Mouse (Mus musculus) layer of hippocampus, postnatal 10 days (tissue): ENCODE data around the gene Faf2. TPM values are rescaled to one million over a fixed set of nuclear protein-coding genes. Genes with fewer than 3 reads are reported as not detected.
"Not testable (repeated sequence)": the region's sequence is repeated elsewhere in the genome, so short reads cannot be mapped to it uniquely, and the experiment has no call there.

Experiments
- DNase-seq, 2 experiments: peaks; one replicate each; pipeline ENCODE4 v3.0.0; 2021; ENCODE audit warnings: low spot score in 2 of 2
- total RNA-seq, 2 experiments: library from RNA; stranded (reverse); gene quantifications; 2 replicates each; pipeline ENCODE4 v1.2.3; 2021

The Faf2 gene
- total RNA-seq, 2 experiments from 2014 or later = 48.3 to 52.7 TPM

DNA sequence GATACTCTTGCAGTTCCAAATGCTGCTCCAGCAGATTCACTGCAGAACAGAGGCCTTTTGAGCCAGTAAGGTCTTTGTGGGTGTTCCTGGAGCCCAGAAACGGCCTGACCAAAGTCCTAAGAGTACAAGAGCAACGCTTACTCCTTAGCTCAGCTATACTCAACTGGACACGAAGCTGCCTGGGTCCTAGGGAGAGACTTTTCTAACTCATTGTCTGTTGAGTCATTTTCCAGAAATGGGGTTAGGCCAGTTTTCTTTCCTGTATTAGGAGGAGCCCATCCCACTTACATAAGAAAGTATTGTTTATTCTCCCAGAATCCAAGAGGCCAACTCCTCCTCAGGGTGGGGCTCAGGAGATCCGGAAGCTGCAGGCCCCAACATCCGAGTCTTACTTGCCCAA is 16.2 kb upstream of the Faf2 start:
- DNase-seq = no peak

DNA sequence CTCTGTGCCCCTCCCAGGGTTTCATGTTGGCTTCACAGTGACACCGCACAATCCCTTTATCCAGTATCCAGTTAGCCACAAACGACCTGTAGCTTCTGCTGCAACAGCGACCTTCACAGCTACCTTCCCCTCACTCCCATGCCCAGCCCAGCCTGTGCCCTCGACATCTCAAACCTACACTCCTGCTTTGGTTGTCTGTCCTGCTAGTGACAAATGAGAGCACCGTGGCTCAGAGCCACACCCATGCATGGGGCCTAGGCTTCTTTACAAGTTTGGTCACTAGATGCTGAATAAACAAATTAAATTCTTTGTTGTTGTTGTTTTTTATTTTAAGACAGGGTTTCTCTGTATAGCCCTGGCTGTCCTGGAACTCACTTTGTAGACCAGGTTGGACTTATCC is 14.4 kb upstream of the Faf2 start:
- DNase-seq = no peak

DNA sequence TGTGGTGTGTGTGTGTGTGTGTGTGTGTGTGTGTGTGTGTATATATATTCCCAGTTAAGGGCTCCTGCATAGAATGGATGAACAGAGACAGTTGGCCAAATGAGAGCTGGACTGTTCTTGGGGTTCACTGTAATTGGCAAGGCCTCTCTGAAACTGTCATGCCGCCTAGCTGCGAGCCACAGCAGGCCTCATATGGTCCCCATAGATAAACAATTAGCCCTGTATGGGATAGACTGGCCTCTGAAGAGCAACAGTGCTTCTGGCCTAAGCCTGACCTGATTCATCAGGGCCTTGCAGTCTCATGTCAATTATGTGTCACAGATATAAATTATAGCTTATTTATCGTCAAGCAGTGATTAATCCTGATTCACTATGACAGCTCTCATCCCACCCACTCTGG is 13.6 kb upstream of the Faf2 start:
- DNase-seq = no peak

DNA sequence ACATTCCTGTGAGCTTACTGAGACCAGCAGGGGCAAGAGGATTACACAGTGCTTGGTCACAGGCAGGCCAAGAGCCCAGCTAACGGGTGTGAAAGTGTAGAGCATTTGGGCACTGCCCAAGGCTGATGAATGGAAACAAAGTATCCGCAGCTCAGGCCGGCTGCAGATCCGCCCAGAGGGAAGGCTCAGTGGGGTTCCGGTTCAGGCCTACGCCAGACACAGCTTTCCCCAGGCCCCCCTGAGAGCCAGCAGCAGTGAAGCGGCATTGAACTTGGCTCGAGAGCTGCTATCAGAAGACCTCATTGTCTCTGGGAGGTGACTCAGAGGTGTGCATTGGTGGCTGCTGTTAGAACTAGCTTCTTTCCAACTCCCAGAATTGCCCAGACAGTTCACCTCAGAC is 12.9 kb upstream of the Faf2 start:
- DNase-seq = peak; percentile 41 to 49

GRCm38 (mm10) chr13:54609301-54609700 is 12.3 kb upstream of the Faf2 start:
- no peak for DNase-seq

DNA sequence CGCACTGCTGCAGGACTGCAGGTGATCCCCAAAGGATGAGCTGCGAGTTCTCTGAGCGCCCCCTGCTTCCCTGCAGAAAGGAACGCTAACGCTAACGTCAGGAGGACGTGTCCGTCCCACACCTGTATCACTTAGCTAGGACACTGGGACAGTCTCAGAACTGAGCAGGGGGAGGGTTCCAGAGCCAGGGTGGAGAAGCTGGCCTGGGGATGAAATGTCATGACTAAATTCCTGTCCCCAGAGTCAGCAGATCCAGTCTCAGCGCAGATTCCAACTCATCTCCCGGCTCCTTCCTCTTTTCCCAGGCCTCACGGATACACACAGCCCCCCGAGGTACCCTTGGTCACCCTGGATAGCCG is 11.0 kb upstream of the Faf2 start:
- DNase-seq = peak in 1 of 2 experiments; percentile 41

GRCm38 (mm10) chr13:54610972-54611754 is 10.4 kb upstream of the Faf2 start, which contains the start of gene Cltb:
Gene Cltb, minus strand, starts transcription at chr13:54611344.
- peak; percentile 90 to 95 for DNase-seq

GRCm38 (mm10) chr13:54613141-54613540 is 8.4 kb upstream of the Faf2 start:
- DNase-seq = not testable (repeated sequence)

GRCm38 (mm10) chr13:54616307-54616706 is 5.3 kb upstream of the Faf2 start:
- no peak for DNase-seq

DNA sequence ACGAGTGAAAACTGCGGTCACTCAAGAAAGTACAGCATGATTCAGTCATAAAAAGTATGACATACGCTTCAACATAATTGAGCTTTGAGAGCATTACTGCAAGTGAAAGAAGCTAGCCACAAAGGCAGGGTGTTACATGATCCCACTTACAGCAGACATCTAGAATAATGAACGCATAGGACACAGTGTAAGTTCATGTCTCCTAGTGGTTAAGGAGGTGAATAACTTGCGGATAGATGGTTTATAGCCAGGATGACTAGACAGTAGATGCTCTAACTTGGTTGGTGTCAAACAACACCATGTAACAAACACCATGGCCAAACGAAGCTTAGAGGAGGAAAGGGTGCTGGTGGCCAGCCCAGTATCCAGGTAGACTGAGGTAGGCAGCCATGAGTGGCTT is 4.6 kb upstream of the Faf2 start:
- DNase-seq = no peak

GRCm38 (mm10) chr13:54621960-54622521 is 457 bp downstream of the Faf2 start:
- no peak for DNase-seq

- no peak for DNase-seq
Observed at GRCm38 (mm10) chr13:54629128-54629527, 7.5 kb downstream of the Faf2 start.

DNA sequence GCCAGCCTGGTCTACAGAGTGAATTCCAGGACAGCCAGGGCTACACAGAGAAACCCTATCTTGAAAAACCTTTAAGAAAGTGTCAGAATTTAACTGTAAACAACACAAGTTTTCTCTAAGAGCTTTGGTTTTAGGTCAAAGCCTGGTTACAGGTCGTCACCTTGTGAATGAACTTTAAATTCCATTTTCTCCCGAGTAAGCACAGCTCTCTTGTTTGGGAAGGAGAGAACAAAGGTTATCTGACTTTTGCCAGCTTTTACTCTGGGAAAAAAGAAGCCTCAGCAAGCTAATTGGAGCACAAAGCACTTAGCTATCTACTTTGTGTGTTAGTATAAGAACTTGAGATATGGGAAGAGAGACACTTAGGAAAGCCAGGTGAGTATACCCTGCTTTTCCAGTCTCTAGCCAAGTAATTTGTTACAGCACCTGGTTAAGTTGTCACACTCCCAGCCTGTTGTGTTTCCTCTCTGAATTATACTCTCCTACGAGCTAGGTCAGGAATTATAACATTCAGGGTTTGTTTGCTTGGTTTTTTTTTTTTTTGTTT is 11.2 kb downstream of the Faf2 start:
- no peak for DNase-seq

GRCm38 (mm10) chr13:54635011-54635410 is 13.4 kb downstream of the Faf2 start:
- no peak for DNase-seq

- no peak for DNase-seq
Observed at GRCm38 (mm10) chr13:54650461-54650860, 28.9 kb downstream of the Faf2 start.

DNA sequence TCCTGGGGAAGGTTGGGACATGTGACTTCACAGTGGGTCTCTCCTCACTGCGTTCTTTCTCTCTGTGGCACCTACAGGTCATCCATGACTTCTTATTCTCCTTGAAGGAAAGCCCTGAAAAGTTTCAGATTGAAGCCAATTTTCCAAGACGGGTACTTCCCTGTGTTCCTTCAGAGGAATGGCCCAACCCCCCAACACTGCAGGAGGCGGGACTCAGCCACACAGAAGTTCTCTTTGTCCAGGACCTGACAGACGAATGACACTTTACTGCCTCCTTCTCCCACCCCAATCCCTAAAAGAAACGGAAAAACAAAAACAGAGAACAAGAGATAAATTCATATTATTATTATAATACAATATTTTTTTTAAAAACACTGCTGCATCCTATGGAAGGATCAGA is 39.3 kb downstream of the Faf2 start:
- DNase-seq = no peak

- no peak for DNase-seq
Observed at GRCm38 (mm10) chr13:54661358-54661757, 39.8 kb downstream of the Faf2 start.

DNA sequence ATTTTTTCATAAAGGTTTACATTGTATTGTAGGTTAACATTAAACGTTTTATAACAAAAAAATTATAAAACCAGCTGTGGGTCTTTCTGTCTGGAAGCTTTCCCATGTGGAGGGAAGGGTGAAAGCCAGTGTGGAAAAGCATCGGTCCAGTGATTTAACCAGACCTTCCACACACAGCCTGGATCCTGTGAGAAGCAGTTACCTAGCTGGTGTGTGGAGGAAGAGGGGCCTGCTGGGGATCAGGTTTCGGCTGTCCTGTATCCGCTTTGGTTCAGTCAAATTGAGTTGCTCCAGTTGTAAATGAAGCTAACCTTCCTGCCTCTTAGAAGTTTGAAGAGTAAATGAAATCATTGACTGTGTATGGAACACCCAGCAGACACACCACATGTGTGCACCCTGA is 42.4 kb downstream of the Faf2 start:
- DNase-seq = no peak

GRCm38 (mm10) chr13:54664509-54664908 is 42.9 kb downstream of the Faf2 start:
- DNase-seq = no peak

- DNase-seq = no peak
Observed at GRCm38 (mm10) chr13:54665062-54665461, 43.5 kb downstream of the Faf2 start.

GRCm38 (mm10) chr13:54670491-54670890 is 48.9 kb downstream of the Faf2 start:
- DNase-seq = no peak

GRCm38 (mm10) chr13:54675895-54676590 is 54.5 kb downstream of the Faf2 start:
- DNase-seq = no peak
